Mouse (Mus musculus) layer of hippocampus, adult 9-11 months (tissue): ENCODE results near the gene Col15a1.

Experiments
- DNase-seq: peaks from one replicate; pipeline ENCODE4 v3.0.0; 2022

Col15a1 gene

GRCm38 (mm10) chr4:47274911-47275310, 67.0 kb downstream of the Col15a1 start:
- no peak for DNase-seq

- DNase-seq, result no peak
These were observed 70.4 kb downstream of the Col15a1 start for GRCm38 (mm10) chr4:47278397-47278796.

GRCm38 (mm10) chr4:47279085-47279707, 71.2 kb downstream of the Col15a1 start:
- no peak for DNase-seq

GRCm38 (mm10) chr4:47280126-47280525, 72.2 kb downstream of the Col15a1 start:
- no peak for DNase-seq

GRCm38 (mm10) chr4:47281920-47282682, 74.1 kb downstream of the Col15a1 start:
- no peak for DNase-seq

GRCm38 (mm10) chr4:47284311-47284710, 76.3 kb downstream of the Col15a1 start:
- no peak for DNase-seq

GRCm38 (mm10) chr4:47284874-47285273, 76.9 kb downstream of the Col15a1 start:
- no peak for DNase-seq

- no peak for DNase-seq
These were observed 78.7 kb downstream of the Col15a1 start for GRCm38 (mm10) chr4:47286599-47287147.

- no peak for DNase-seq
These were observed 79.5 kb downstream of the Col15a1 start for GRCm38 (mm10) chr4:47287468-47287867.

- DNase-seq, result no peak
These were observed 80.3 kb downstream of the Col15a1 start for GRCm38 (mm10) chr4:47288306-47288705.

- DNase-seq, result no peak
These were observed 81.6 kb downstream of the Col15a1 start for GRCm38 (mm10) chr4:47289526-47289925.

- DNase-seq, result no peak
These were observed 82.5 kb downstream of the Col15a1 start for GRCm38 (mm10) chr4:47290448-47290847.

- peak; percentile 85 for DNase-seq
These were observed 83.1 kb downstream of the Col15a1 start for GRCm38 (mm10) chr4:47291013-47291412.

- DNase-seq, result no peak
These were observed 85.0 kb downstream of the Col15a1 start for GRCm38 (mm10) chr4:47292956-47293355.

- DNase-seq, result peak; percentile 55
These were observed 86.0 kb downstream of the Col15a1 start for GRCm38 (mm10) chr4:47293771-47294543.

GRCm38 (mm10) chr4:47294544-47295070, 86.6 kb downstream of the Col15a1 start:
- DNase-seq, result no peak

- no peak for DNase-seq
These were observed 87.6 kb downstream of the Col15a1 start for GRCm38 (mm10) chr4:47295547-47295946.

GRCm38 (mm10) chr4:47300701-47301100, 92.7 kb downstream of the Col15a1 start:
- DNase-seq, result no peak

- DNase-seq, result no peak
These were observed 94.6 kb downstream of the Col15a1 start for GRCm38 (mm10) chr4:47302610-47303009.

- DNase-seq, result peak; percentile 82
These were observed 95.5 kb downstream of the Col15a1 start for GRCm38 (mm10) chr4:47303340-47303998.

GRCm38 (mm10) chr4:47309886-47310625, 102.1 kb downstream of the Col15a1 start:
- no peak for DNase-seq

- no peak for DNase-seq
These were observed 102.9 kb downstream of the Col15a1 start for GRCm38 (mm10) chr4:47310812-47311211.
